Mouse (Mus musculus) forebrain, postnatal 0 days (tissue): Measurements from ENCODE around the gene Pkd1l3. TPM values are rescaled to one million over a fixed set of nuclear protein-coding genes. Genes with fewer than 3 reads are reported as not detected.

ENCODE experiments used
- ATAC-seq: fragments of 200-750 bp; cut with Nextera tagmentation; 2 replicates; pipeline ENCODE4 v1.8.0; 2017; ENCODE audit warnings: mild to moderate bottlenecking, moderate library complexity
- DNase-seq: peaks from one replicate; pipeline ENCODE4 v3.0.0-alpha.2; 2015
- H3K27ac ChIP-seq: fragments of 300-500 bp; sonication (generic); 2 replicates; pipeline ENCODE4 v1.5.1; 2014; ENCODE audit warnings: low read depth, mild to moderate bottlenecking, antibody characterized with exemption, low read length, moderate library complexity, mixed read lengths
- H3K27me3 ChIP-seq: fragments of 300-500 bp; sonication (generic); 2 replicates; pipeline ENCODE4 v1.6.1; 2014; ENCODE audit warnings: mild to moderate bottlenecking, low read length, mixed read lengths; ENCODE audit not compliant: insufficient read depth
- H3K36me3 ChIP-seq: fragments of 300-500 bp; sonication (generic); 2 replicates; pipeline ENCODE4 v1.6.1; 2014; ENCODE audit warnings: mild to moderate bottlenecking, moderate library complexity; ENCODE audit not compliant: insufficient read depth
- H3K4me1 ChIP-seq: fragments of 300-500 bp; sonication (generic); 2 replicates; pipeline ENCODE4 v1.6.1; 2014; ENCODE audit warnings: antibody characterized with exemption; ENCODE audit not compliant: insufficient read depth
- H3K4me2 ChIP-seq: fragments of 300-500 bp; sonication (generic); 2 replicates; pipeline ENCODE4 v1.6.1; 2014; ENCODE audit warnings: low read depth, mild to moderate bottlenecking, moderate library complexity
- H3K4me3 ChIP-seq: fragments of 300-500 bp; sonication (generic); 2 replicates; pipeline ENCODE4 v1.5.1; 2014; ENCODE audit warnings: low read depth, low read length, mixed read lengths
- H3K9ac ChIP-seq: fragments of 300-500 bp; sonication (generic); 2 replicates; pipeline ENCODE4 v1.6.1; 2014; ENCODE audit warnings: mild to moderate bottlenecking
- H3K9me3 ChIP-seq: fragments of 300-500 bp; sonication (generic); 2 replicates; pipeline ENCODE4 v1.6.1; 2016; ENCODE audit warnings: low read length
- CTCF ChIP-seq: sonication (generic); IDR thresholded peaks from 2 replicates; pipeline ENCODE4 v1.5.1; 2016; ENCODE audit warnings: antibody characterized with exemption, control low read depth, low read depth
- WGBS: fragments of 180-500 bp; shearing (Covaris S2); extraction: QIAGEN DNeasy Blood & Tissue Kit; methylation state at CpG from one replicate; pipeline ENCODE4 v1.1.7; 2014; 5-methylcytosine and 5-hydroxymethylcytosine counted together
- polyA plus RNA-seq: library from polyadenylated mRNA; unstranded; fragments of >200 nt; fragmentation: Nextera tagmentation; extraction: Ambion mirVana; gene quantifications from 2 replicates; pipeline ENCODE4 v1.2.1, GENCODE M21; 2015
- total RNA-seq: library from RNA; depleted of rRNA; stranded (reverse); fragments of >200 nt; gene quantifications from 2 replicates; pipeline ENCODE4 v1.2.3, GENCODE M21; 2014; rRNA removed

Pkd1l3 gene
- total and polyA plus RNA-seq, 2 experiments from 2014 or later, result 0.21 to 0.24 TPM

GRCm38 (mm10) chr8:109706076-109706873 is 92.0 kb downstream of the Pkd1l3 start:
- Histone ChIP-seq H3K27me3 (no peaks in the 10 kb centered on the region), H3K4me1 (peaks cover 17% of the 10 kb centered on the region), H3K4me3 (peak overlapping the region; percentile 62), H3K9ac (peak overlapping the region; percentile 93), H3K4me2 (peak overlapping the region; percentile 61), H3K9me3 (no peaks in the 10 kb centered on the region), H3K27ac (peak overlapping the region; percentile 92), H3K36me3 (peaks cover 35% of the 10 kb centered on the region)
- 2% methylated on average over 25 of the region's 30 CpGs for WGBS
- peak; percentile 30 for DNase-seq
- ATAC-seq, result peak; percentile 14; the same call in 1 of the 2 replicates
- no peak for TF ChIP-seq CTCF

DNA sequence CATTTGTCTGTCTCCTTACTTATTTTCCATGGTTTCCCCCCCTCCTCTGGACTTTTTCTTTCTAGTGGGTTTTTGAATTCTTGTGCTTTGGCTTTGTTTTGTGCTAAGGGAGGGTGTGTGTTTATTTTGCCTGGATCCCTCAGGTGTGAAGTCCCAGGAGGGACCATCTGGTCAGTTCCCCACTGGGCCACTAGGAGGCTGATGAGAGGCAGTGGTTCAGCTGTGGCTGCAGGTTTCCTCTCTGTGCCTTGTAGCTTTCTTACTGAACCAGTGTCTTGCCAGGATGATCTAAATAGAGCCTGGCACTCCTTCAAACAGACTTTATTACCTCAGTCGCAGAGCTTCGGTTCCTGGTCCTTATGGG is 92.5 kb downstream of the Pkd1l3 start:
- peak; percentile 66 for DNase-seq
- peak; percentile 83 for TF ChIP-seq CTCF
- H3K9ac ChIP-seq, result peak overlapping the region; percentile 93
- peak overlapping the region; percentile 62 for H3K4me3 ChIP-seq
- H3K4me1 ChIP-seq, result peaks cover 17% of the 10 kb centered on the region
- peaks cover 41% of the 10 kb centered on the region for H3K36me3 ChIP-seq
- H3K4me2 ChIP-seq, result peak overlapping the region; percentile 61
- 18% methylated on average over 2 of the region's 2 CpGs for WGBS
- no peaks in the 10 kb centered on the region for H3K27me3 ChIP-seq
- no peaks in the 10 kb centered on the region for H3K9me3 ChIP-seq
- peak; percentile 34; the same call in 1 of the 2 replicates for ATAC-seq
- no peak overlapping the region for H3K27ac ChIP-seq

DNA sequence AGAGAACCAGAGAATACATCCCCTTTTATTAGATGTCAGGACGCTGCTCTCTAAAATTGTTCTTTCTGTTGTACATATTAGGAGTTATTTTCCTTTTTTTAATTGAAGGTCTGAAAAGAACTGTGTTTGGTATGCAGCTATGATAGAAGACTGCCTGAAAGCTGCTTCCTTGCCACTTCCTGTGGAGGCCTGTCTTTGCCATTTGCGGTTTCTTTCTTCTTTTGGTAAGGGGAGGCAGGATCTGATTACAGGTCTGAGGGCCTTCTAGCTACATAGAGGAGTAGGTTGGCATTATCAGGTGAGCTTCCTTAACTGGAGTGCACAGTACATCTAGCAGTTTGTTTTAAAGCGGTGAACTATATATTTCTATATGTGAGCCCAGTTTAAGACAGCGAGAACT is 93.6 kb downstream of the Pkd1l3 start:
- Histone ChIP-seq H3K9ac (no peak overlapping the region), H3K27ac (no peak overlapping the region), H3K9me3 (no peaks in the 10 kb centered on the region), H3K36me3 (peaks cover 51% of the 10 kb centered on the region), H3K4me1 (peaks cover 17% of the 10 kb centered on the region), H3K4me3 (no peak overlapping the region), H3K4me2 (peak overlapping the region; percentile 13; the same call in 1 of the 2 replicates), H3K27me3 (no peaks in the 10 kb centered on the region)
- DNase-seq (no peak), ATAC-seq (no peak)
- WGBS, result 95% methylated on average over 4 of the region's 4 CpGs
- no peak for TF ChIP-seq CTCF

- ATAC-seq (no peak), DNase-seq (no peak)
- H3K27me3 ChIP-seq, result no peaks in the 10 kb centered on the region
- 66% methylated on average over 1 of the region's 1 CpGs for WGBS
- H3K4me2 ChIP-seq, result no peak overlapping the region
- no peaks in the 10 kb centered on the region for H3K9me3 ChIP-seq
- H3K4me3 ChIP-seq, result no peak overlapping the region
- TF ChIP-seq CTCF, result no peak
- H3K4me1 ChIP-seq, result peaks cover 7% of the 10 kb centered on the region
- no peak overlapping the region for H3K9ac ChIP-seq
- H3K36me3 ChIP-seq, result peaks cover 87% of the 10 kb centered on the region
- H3K27ac ChIP-seq, result no peak overlapping the region
Observed at GRCm38 (mm10) chr8:109712521-109712920, 98.2 kb downstream of the Pkd1l3 start.

- H3K9ac ChIP-seq, result no peak overlapping the region
- TF ChIP-seq CTCF, result no peak
- WGBS, result 93% methylated on average over 5 of the region's 5 CpGs
- no peaks in the 10 kb centered on the region for H3K4me1 ChIP-seq
- ATAC-seq (no peak), DNase-seq (no peak)
- H3K27me3 ChIP-seq, result no peaks in the 10 kb centered on the region
- H3K27ac ChIP-seq, result no peak overlapping the region
- no peak overlapping the region for H3K4me2 ChIP-seq
- H3K4me3 ChIP-seq, result no peak overlapping the region
- H3K9me3 ChIP-seq, result no peaks in the 10 kb centered on the region
- peaks cover 89% of the 10 kb centered on the region for H3K36me3 ChIP-seq
Observed at GRCm38 (mm10) chr8:109714961-109715360, 100.6 kb downstream of the Pkd1l3 start.

Other genes starting within 250 kb of the Pkd1l3 start
- 0.38 and 2.2 TPM in 2 replicates for gene Pmfbp1, start 120.5 kb upstream of the Pkd1l3 start, total RNA-seq
- gene Pmfbp1, start 120.5 kb upstream of the Pkd1l3 start, polyA plus RNA-seq, result 0.08 and 0.25 TPM in 2 replicates
- 23.2 and 28.2 TPM in 2 replicates for gene Dhx38, start 48.7 kb upstream of the Pkd1l3 start, total RNA-seq
- 12.8 and 14.1 TPM in 2 replicates for gene Dhx38, start 48.7 kb upstream of the Pkd1l3 start, polyA plus RNA-seq
- 12.0 and 12.2 TPM in 2 replicates for gene Txnl4b, start 48.6 kb upstream of the Pkd1l3 start, total RNA-seq
- 34.0 and 35.2 TPM in 2 replicates for gene Txnl4b, start 48.6 kb upstream of the Pkd1l3 start, polyA plus RNA-seq
- 0.15 and 1.5 TPM in 2 replicates for gene Hp, start 35.3 kb upstream of the Pkd1l3 start, total RNA-seq
- gene Hp, start 35.3 kb upstream of the Pkd1l3 start, polyA plus RNA-seq, result 0.38 and 0.44 TPM in 2 replicates
- 26.1 and 26.4 TPM in 2 replicates for gene Dhodh, start 5.8 kb upstream of the Pkd1l3 start, total RNA-seq
- 27.7 and 27.9 TPM in 2 replicates for gene Dhodh, start 5.8 kb upstream of the Pkd1l3 start, polyA plus RNA-seq
- gene Ist1, start 78.7 kb downstream of the Pkd1l3 start, total RNA-seq, result 126 and 139 TPM in 2 replicates
- 89.3 and 110 TPM in 2 replicates for gene Ist1, start 78.7 kb downstream of the Pkd1l3 start, polyA plus RNA-seq
- gene Zfp821, start 91.0 kb downstream of the Pkd1l3 start, total RNA-seq, result 87.6 and 92.1 TPM in 2 replicates
- gene Zfp821, start 91.0 kb downstream of the Pkd1l3 start, polyA plus RNA-seq, result 57.8 and 67.0 TPM in 2 replicates
- 9.9 and 20.4 TPM in 2 replicates for gene Atxn1l, start 123.2 kb downstream of the Pkd1l3 start, total RNA-seq
- gene Atxn1l, start 123.2 kb downstream of the Pkd1l3 start, polyA plus RNA-seq, result 1.9 and 3.2 TPM in 2 replicates
- 96.4 and 101 TPM in 2 replicates for gene Ap1g1, start 164.0 kb downstream of the Pkd1l3 start, total RNA-seq
- 28.1 and 35.8 TPM in 2 replicates for gene Ap1g1, start 164.0 kb downstream of the Pkd1l3 start, polyA plus RNA-seq